ENCODE assay signal across 14 mouse cellular contexts in genomic region chr16:36476866-36477265, GRCm38 (mm10). TPM values are rescaled to one million over a fixed set of nuclear protein-coding genes. Genes with fewer than 3 reads are reported as not detected.
DNase-seq lines count a peak whose midpoint lies in the region; ATAC-seq lines count a peak whose summit lies in the region.
"Had no signal": no experiment of that assay in that cellular context is flagged by ENCODE, and none has a peak within 500 bp of the region (broad histone marks: within the 10 kb centered on the region; RNA-seq: fewer than 3 reads in every experiment).

No protein-coding gene starts in this region.

- WGBS in heart, embryonic 11.5 days (ENCODE audit: insufficient replicate concordance), result 73% methylated on average over 9 of the region's 9 CpGs

- no peaks in the 10 kb centered on the region for H3K4me1 ChIP-seq in heart, embryonic 11.5 days (ENCODE audit: control insufficient read depth, insufficient read depth, low read length)
- H3K4me1 ChIP-seq: embryonic facial prominence, embryonic 12.5 days; lung, embryonic 15.5 days; neural tube, embryonic 15.5 days had no signal

- ATAC-seq in heart, embryonic 11.5 days (replicated peaks; ENCODE audit: insufficient number of reproducible peaks, low FRiP score, low TSS enrichment), result no peak
- peak; percentile 99 for ATAC-seq in granulocyte monocyte progenitor cell, adult 5-6 weeks (replicated peaks; ENCODE audit: poor library complexity, severe bottlenecking)
- 0 out of 2 replicates have a peak, but pooled peaks have one; percentile 44 for ATAC-seq in megakaryocyte-erythroid progenitor cell, adult 5-6 weeks (replicated peaks; ENCODE audit: low FRiP score, low TSS enrichment, poor library complexity, severe bottlenecking)

- no peak overlapping the region for H3K4me2 ChIP-seq in heart, embryonic 11.5 days
- H3K4me2 ChIP-seq: embryonic facial prominence, embryonic 12.5 days; lung, embryonic 15.5 days; neural tube, embryonic 15.5 days had no signal

- DNase-seq in heart, adult 11 months, result peak; percentile 93
- DNase-seq in 416B (ENCODE audit: low read depth), result peak; percentile 96
- no peak for DNase-seq in neural tube, embryonic 10.5 days (ENCODE audit: extremely low spot score, low spot score)
- DNase-seq in ovary, postnatal 14 days (ENCODE audit: low spot score), result no peak
- no peak for DNase-seq in frontal cortex, postnatal 36 days (ENCODE audit: low spot score in 2 of 2)
- DNase-seq: layer of hippocampus, postnatal 36 days had no signal

- 0 out of 2 replicates have a peak, but pooled peaks cover 3% of the 10 kb centered on the region for H3K9me3 ChIP-seq in heart, embryonic 11.5 days (replicated peaks; ENCODE audit: control insufficient read depth, low read length)
- H3K9me3 ChIP-seq: embryonic facial prominence, embryonic 12.5 days; lung, embryonic 15.5 days; neural tube, embryonic 15.5 days had no signal

- H3K9ac ChIP-seq in heart, embryonic 11.5 days (ENCODE audit: low read depth, low read length), result no peak overlapping the region
- H3K9ac ChIP-seq: embryonic facial prominence, embryonic 12.5 days; lung, embryonic 15.5 days; neural tube, embryonic 15.5 days had no signal

- no peak overlapping the region for H3K4me3 ChIP-seq in heart, embryonic 11.5 days (ENCODE audit: low read depth, low read length)
- H3K4me3 ChIP-seq: embryonic facial prominence, embryonic 12.5 days; lung, embryonic 15.5 days; neural tube, embryonic 15.5 days had no signal

- no peaks in the 10 kb centered on the region for H3K36me3 ChIP-seq in heart, embryonic 11.5 days (ENCODE audit: control insufficient read depth, insufficient read depth, low read length)
- H3K36me3 ChIP-seq: embryonic facial prominence, embryonic 12.5 days; lung, embryonic 15.5 days; neural tube, embryonic 15.5 days had no signal

- no peaks in the 10 kb centered on the region for H3K27me3 ChIP-seq in heart, embryonic 11.5 days (ENCODE audit: control insufficient read depth, insufficient read depth, low read length)
- H3K27me3 ChIP-seq: embryonic facial prominence, embryonic 12.5 days; lung, embryonic 15.5 days; neural tube, embryonic 15.5 days had no signal

- H3K27ac ChIP-seq in heart, embryonic 11.5 days (ENCODE audit: low read depth, low read length), result no peak overlapping the region
- H3K27ac ChIP-seq: embryonic facial prominence, embryonic 12.5 days; lung, embryonic 15.5 days; neural tube, embryonic 15.5 days had no signal

RNA-seq across cellular contexts. Expression of gene Stfa3, which starts 21.7 kb away (rescaled TPM):
- polyA plus RNA-seq in heart, embryonic 11.5 days (2014; fragmentation: Nextera tagmentation; extraction: Ambion mirVana), result not detected in 2 replicates
- total RNA-seq in granulocyte monocyte progenitor cell, adult 5-6 weeks (2014; fragmentation: Nextera tagmentation), result not detected in 2 replicates
- 1.3 and 1.7 TPM in 2 replicates for total RNA-seq in granulocyte monocyte progenitor cell, adult 5-6 weeks (2017)
- not detected in 2 replicates for total RNA-seq in megakaryocyte-erythroid progenitor cell, adult 5-6 weeks (2014; fragmentation: Nextera tagmentation)
- total RNA-seq in megakaryocyte-erythroid progenitor cell, adult 5-6 weeks (2017), result not detected in 2 replicates
- total RNA-seq: heart, postnatal 14 days; layer of hippocampus, postnatal 36 days had no signal
- polyA plus RNA-seq: kidney, embryonic 14.5 days had no signal

Comparison
In these comparisons a context has a peak if more than half of its experiments do, and no peak if none do; other contexts are left out.
1. DNase-seq: peak in heart, adult 11 months (single experiment) and 416B (single experiment); none in neural tube, embryonic 10.5 days (single experiment), ovary, postnatal 14 days (single experiment) and frontal cortex, postnatal 36 days (0 of 2).